Comparison of ENCODE assay signal across 10 mouse cellular contexts in the genomic region with DNA sequence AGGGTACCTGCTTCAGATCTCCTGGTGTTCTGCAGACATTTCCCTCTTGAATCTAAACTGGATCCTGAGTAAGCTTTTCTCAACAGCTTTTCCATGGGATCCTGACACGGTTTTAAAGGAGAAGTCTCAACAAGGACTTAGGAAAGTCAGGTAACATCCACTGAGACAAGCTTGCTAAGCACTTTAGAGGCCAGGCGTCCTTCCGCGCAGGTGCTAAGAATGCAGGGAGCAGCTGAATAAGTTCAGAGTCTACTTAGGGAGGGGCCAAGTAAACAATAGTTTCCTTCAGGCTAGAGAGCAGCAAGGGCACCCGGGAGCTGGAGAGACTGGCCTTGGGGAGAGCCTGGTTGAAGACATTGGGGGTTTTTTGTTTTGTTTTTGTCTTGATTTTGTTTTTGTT. TPM values are rescaled to one million over a fixed set of nuclear protein-coding genes. Genes with fewer than 3 reads are reported as not detected.
DNase-seq lines count a peak whose midpoint lies in the region; ATAC-seq and TF ChIP-seq lines count a peak whose summit lies in the region.
"Had no signal": no experiment of that assay in that cellular context is flagged by ENCODE, and none has a peak within 500 bp of the region (broad histone marks: within the 10 kb centered on the region; RNA-seq: fewer than 3 reads in every experiment).

No protein-coding gene starts in this region.

- H3K4me3 ChIP-seq in midbrain, embryonic 11.5 days (ENCODE audit: low read depth, low read length): no peak overlapping the region
- H3K4me3 ChIP-seq in midbrain, embryonic 14.5 days (replicated peaks; ENCODE audit: low read depth, low read length): no peak overlapping the region
- peak overlapping the region; percentile 8 for H3K4me3 ChIP-seq in myocyte

- peak; percentile 89 for DNase-seq in midbrain, embryonic 11.5 days (ENCODE audit: low spot score, missing footprints)
- no peak for DNase-seq in midbrain, embryonic 14.5 days
- DNase-seq in brain, embryonic 14.5 days (ENCODE audit: low read depth): peak; percentile 12
- peak; percentile 71 to 87 for DNase-seq in kidney, postnatal 25 days
- no peak for DNase-seq in B cell, adult 2 months
- no peak for DNase-seq in thymus, postnatal 10 days (ENCODE audit: low spot score in 2 of 2)
- DNase-seq in layer of hippocampus, postnatal 36 days: no peak
- DNase-seq: gastrocnemius, postnatal 25 days had no signal

- no peaks in the 10 kb centered on the region for H3K79me2 ChIP-seq in myocyte (ENCODE audit: control insufficient read depth, insufficient read depth)

- ATAC-seq in midbrain, embryonic 11.5 days (ENCODE audit: low FRiP score): no peak
- no peak for ATAC-seq in midbrain, embryonic 14.5 days (ENCODE audit: low FRiP score, low TSS enrichment)

- H3ac ChIP-seq in myocyte (ENCODE audit: control insufficient read depth, insufficient read length): no peak overlapping the region

- TF ChIP-seq POLR2A in brain, embryonic 14.5 days (IDR thresholded peaks at IDR 0.05; ENCODE audit: borderline replicate concordance, extremely low read depth, insufficient read depth, insufficient read length, poor library complexity, severe bottlenecking): no peak
- no peak for TF ChIP-seq POLR2A in myocyte (IDR thresholded peaks at IDR 0.05; ENCODE audit: insufficient read length, low read depth)

- no peaks in the 10 kb centered on the region for H3K9me3 ChIP-seq in midbrain, embryonic 11.5 days (ENCODE audit: control insufficient read depth, low read length)
- no peaks in the 10 kb centered on the region for H3K9me3 ChIP-seq in midbrain, embryonic 14.5 days (ENCODE audit: control insufficient read depth, low read length)

- no peaks in the 10 kb centered on the region for H3K27me3 ChIP-seq in midbrain, embryonic 11.5 days (ENCODE audit: control insufficient read depth, insufficient read depth, low read length)
- no peaks in the 10 kb centered on the region for H3K27me3 ChIP-seq in midbrain, embryonic 14.5 days (ENCODE audit: control insufficient read depth, insufficient read depth, low read length)
- peaks cover 6% of the 10 kb centered on the region for H3K27me3 ChIP-seq in myocyte (ENCODE audit: control insufficient read depth, insufficient read depth, insufficient read length)

- 8% methylated on average over 5 of the region's 5 CpGs for whole genome bisulfite sequencing in midbrain, embryonic 11.5 days
- 9% methylated on average over 5 of the region's 5 CpGs for WGBS in midbrain, embryonic 14.5 days

- no peak overlapping the region for H3K4me2 ChIP-seq in midbrain, embryonic 11.5 days
- no peak overlapping the region for H3K4me2 ChIP-seq in midbrain, embryonic 14.5 days (ENCODE audit: low read length)
- H3K4me2 ChIP-seq in myocyte (ENCODE audit: low read depth): peak overlapping the region; percentile 58

- no peak overlapping the region for H3K9ac ChIP-seq in midbrain, embryonic 11.5 days (ENCODE audit: low read length)
- no peak overlapping the region for H3K9ac ChIP-seq in midbrain, embryonic 14.5 days (replicated peaks; ENCODE audit: low read length)

- TF ChIP-seq CTCF in brain, embryonic 14.5 days (IDR thresholded peaks at IDR 0.05; ENCODE audit: borderline replicate concordance, extremely low read depth, insufficient read depth, insufficient read length): no peak

- peaks cover 6% of the 10 kb centered on the region; the same call in 1 of the 2 replicates for H3K4me1 ChIP-seq in midbrain, embryonic 11.5 days (ENCODE audit: control insufficient read depth, insufficient read depth, low read length)
- no peaks in the 10 kb centered on the region for H3K4me1 ChIP-seq in midbrain, embryonic 14.5 days (ENCODE audit: control insufficient read depth, insufficient read depth, low read length)

- H3K36me3 ChIP-seq in midbrain, embryonic 11.5 days (ENCODE audit: control insufficient read depth, insufficient read depth, low read length): no peaks in the 10 kb centered on the region
- H3K36me3 ChIP-seq in midbrain, embryonic 14.5 days (ENCODE audit: control insufficient read depth, insufficient read depth, low read length): no peaks in the 10 kb centered on the region
- H3K36me3 ChIP-seq in myocyte (ENCODE audit: control insufficient read depth, insufficient read depth): no peaks in the 10 kb centered on the region

- H3K27ac ChIP-seq in midbrain, embryonic 11.5 days (ENCODE audit: low read depth, low read length): no peak overlapping the region
- no peak overlapping the region for H3K27ac ChIP-seq in midbrain, embryonic 14.5 days (replicated peaks; ENCODE audit: low read depth, low read length)

TF ChIP-seq in myocyte, 11 proteins besides CTCF, POLR2A, EP300 and RAD21:
- no peak for TF ChIP-seq TCF12 (IDR thresholded peaks at IDR 0.05; ENCODE audit: insufficient read depth, poor library complexity, severe bottlenecking)
- TF ChIP-seq USF1 (IDR thresholded peaks at IDR 0.05; ENCODE audit: low read depth): no peak
- no peak for TF ChIP-seq SRF (IDR thresholded peaks at IDR 0.05; ENCODE audit: control insufficient read depth, insufficient read length, low read depth)
- TF ChIP-seq CEBPB (IDR thresholded peaks at IDR 0.05; ENCODE audit: insufficient read depth, poor library complexity, severe bottlenecking): no peak
- TF ChIP-seq E2F4 (IDR thresholded peaks at IDR 0.05; ENCODE audit: insufficient read depth): no peak
- no peak for TF ChIP-seq MYOG (IDR thresholded peaks at IDR 0.05; ENCODE audit: control insufficient read depth in 1 of 3, insufficient read depth in 1 of 3, insufficient read length in 2 of 3, low read depth in 2 of 3)
- TF ChIP-seq MYOD1 (IDR thresholded peaks at IDR 0.05; ENCODE audit: control insufficient read depth in 1 of 3, insufficient read length in 2 of 3, low read depth in 2 of 3): no peak
- TF ChIP-seq MAX (IDR thresholded peaks at IDR 0.05; ENCODE audit: low read depth): no peak
- TF ChIP-seq REST (IDR thresholded peaks at IDR 0.05; ENCODE audit: insufficient read depth, insufficient read length): no peak
- no peak for TF ChIP-seq POLR2AphosphoS2 (IDR thresholded peaks at IDR 0.05; ENCODE audit: insufficient read length, low read depth)
- TF ChIP-seq TCF3 (IDR thresholded peaks at IDR 0.05; ENCODE audit: insufficient read length, low read depth): no peak
TF ChIP-seq in myocyte: peak in this region for 0.

RNA-seq across cellular contexts. Expression of gene Stx7, which starts 16.8 kb away (rescaled TPM):
- 98.6 and 99.6 TPM in 2 replicates for polyA plus RNA-seq in midbrain, embryonic 11.5 days (2014; fragmentation: Nextera tagmentation; extraction: Ambion mirVana)
- polyA plus RNA-seq in midbrain, embryonic 14.5 days (2014; fragmentation: Nextera tagmentation; extraction: Ambion mirVana): 326 and 358 TPM in 2 replicates
- 207 and 232 TPM in 2 replicates for polyA plus RNA-seq in brain, embryonic 14.5 days (2012; rRNA removed)
- 54.6 TPM for polyA plus RNA-seq in myocyte (2012; fragmentation: generic; extraction: Trizol)
- total RNA-seq in layer of hippocampus, postnatal 36 days (2021): 100 to 1,000 TPM; 122 to 128 TPM

RNA-seq across cellular contexts. Expression of gene Taar9, which starts 22.9 kb away (rescaled TPM):
- polyA plus RNA-seq in midbrain, embryonic 11.5 days (2014; fragmentation: Nextera tagmentation; extraction: Ambion mirVana): not detected in 2 replicates
- polyA plus RNA-seq in midbrain, embryonic 14.5 days (2014; fragmentation: Nextera tagmentation; extraction: Ambion mirVana): not detected in 2 replicates
- polyA plus RNA-seq in brain, embryonic 14.5 days (2012; rRNA removed): not detected in 2 replicates
- polyA plus RNA-seq in myocyte (2012; fragmentation: generic; extraction: Trizol): not detected
- not detected for total RNA-seq in layer of hippocampus, postnatal 36 days (2021)
- total RNA-seq: gastrocnemius, postnatal 25 days; neutrophil, adult 5-6 weeks had no signal

RNA-seq across cellular contexts. Expression of gene Taar8c, which starts 30.6 kb away (rescaled TPM):
- not detected in 2 replicates for polyA plus RNA-seq in midbrain, embryonic 11.5 days (2014; fragmentation: Nextera tagmentation; extraction: Ambion mirVana)
- polyA plus RNA-seq in midbrain, embryonic 14.5 days (2014; fragmentation: Nextera tagmentation; extraction: Ambion mirVana): not detected in 2 replicates
- not detected in 2 replicates for polyA plus RNA-seq in brain, embryonic 14.5 days (2012; rRNA removed)
- polyA plus RNA-seq in myocyte (2012; fragmentation: generic; extraction: Trizol): not detected
- not detected for total RNA-seq in layer of hippocampus, postnatal 36 days (2021)
- total RNA-seq: gastrocnemius, postnatal 25 days; neutrophil, adult 5-6 weeks had no signal

RNA-seq across cellular contexts. Expression of gene Taar8b, which starts 40.2 kb away (rescaled TPM):
- not detected in 2 replicates for polyA plus RNA-seq in midbrain, embryonic 11.5 days (2014; fragmentation: Nextera tagmentation; extraction: Ambion mirVana)
- polyA plus RNA-seq in midbrain, embryonic 14.5 days (2014; fragmentation: Nextera tagmentation; extraction: Ambion mirVana): not detected in 2 replicates
- not detected in 2 replicates for polyA plus RNA-seq in brain, embryonic 14.5 days (2012; rRNA removed)
- polyA plus RNA-seq in myocyte (2012; fragmentation: generic; extraction: Trizol): not detected
- not detected for total RNA-seq in layer of hippocampus, postnatal 36 days (2021)
- total RNA-seq: gastrocnemius, postnatal 25 days; neutrophil, adult 5-6 weeks had no signal

RNA-seq across cellular contexts. Expression of gene Taar8a, which starts 56.0 kb away (rescaled TPM):
- not detected in 2 replicates for polyA plus RNA-seq in midbrain, embryonic 11.5 days (2014; fragmentation: Nextera tagmentation; extraction: Ambion mirVana)
- not detected in 2 replicates for polyA plus RNA-seq in midbrain, embryonic 14.5 days (2014; fragmentation: Nextera tagmentation; extraction: Ambion mirVana)
- not detected in 2 replicates for polyA plus RNA-seq in brain, embryonic 14.5 days (2012; rRNA removed)
- not detected for polyA plus RNA-seq in myocyte (2012; fragmentation: generic; extraction: Trizol)
- total RNA-seq in layer of hippocampus, postnatal 36 days (2021): not detected
- total RNA-seq: gastrocnemius, postnatal 25 days; neutrophil, adult 5-6 weeks had no signal

Comparison
In these comparisons a context has a peak if more than half of its experiments do, and no peak if none do; other contexts are left out.
1. DNase-seq: peak in midbrain, embryonic 11.5 days (single experiment), brain, embryonic 14.5 days (single experiment) and kidney, postnatal 25 days (2 of 2); none in midbrain, embryonic 14.5 days (single experiment), B cell, adult 2 months (0 of 2), thymus, postnatal 10 days (0 of 2) and layer of hippocampus, postnatal 36 days (0 of 2).